ENCODE assay signal across 9 mouse cellular contexts in the genomic region with DNA sequence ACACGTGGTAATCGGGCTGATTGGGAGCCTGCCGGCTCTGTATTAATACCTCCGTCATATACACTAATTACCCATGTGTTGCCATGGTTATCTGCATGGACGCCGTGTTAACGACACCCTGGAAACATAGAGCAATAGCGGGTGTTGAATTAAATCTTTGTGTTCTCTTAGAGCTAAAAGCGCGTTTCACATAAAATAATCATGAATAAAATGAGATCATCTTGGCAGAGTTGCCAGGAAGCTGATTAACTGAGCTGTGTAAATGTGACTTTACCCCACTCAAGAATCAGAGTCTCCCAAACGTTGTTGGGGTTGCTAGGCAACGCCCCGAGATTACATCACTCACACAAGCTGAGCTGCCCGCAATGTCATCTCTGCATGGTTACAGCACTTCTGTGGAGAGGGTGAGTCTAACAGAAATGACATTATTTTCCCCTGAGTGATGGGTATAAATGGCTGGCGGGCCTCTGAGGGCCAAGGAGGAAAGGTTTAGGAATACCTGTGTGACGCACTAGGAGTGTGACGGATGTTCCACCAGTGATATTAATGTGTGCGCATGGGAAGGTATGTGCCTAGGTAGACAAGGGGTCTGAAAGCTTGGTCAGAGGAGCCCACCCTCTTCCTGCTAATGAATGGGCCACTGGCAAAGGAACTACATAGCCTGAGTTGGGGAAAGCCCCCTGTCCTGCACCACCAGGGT. TPM values are rescaled to one million over a fixed set of nuclear protein-coding genes. Genes with fewer than 3 reads are reported as not detected.
A peak's percentile ranks its signal among the peaks of the same experiment; 100 is the strongest.
DNase-seq lines count a peak whose midpoint lies in the region; ATAC-seq and TF ChIP-seq lines count a peak whose summit lies in the region.
"Had no signal": no experiment of that assay in that cellular context is flagged by ENCODE, and none has a peak within 500 bp of the region (broad histone marks: within the 10 kb centered on the region; RNA-seq: fewer than 3 reads in every experiment).

No protein-coding gene starts in this region.

- H3K27ac ChIP-seq in MEL (ENCODE audit: control insufficient read depth, low read depth, low read length), result no peak overlapping the region
- peak overlapping the region; percentile 7 for H3K27ac ChIP-seq in hindbrain, embryonic 12.5 days

- no peak overlapping the region for H3K9ac ChIP-seq in MEL (ENCODE audit: control insufficient read depth, low read depth, low read length, poor library complexity, severe bottlenecking)
- H3K9ac ChIP-seq in hindbrain, embryonic 12.5 days, result no peak overlapping the region

- peak overlapping the region; percentile 7 for H3K4me2 ChIP-seq in hindbrain, embryonic 12.5 days (replicated peaks)

- peak; percentile 19 for DNase-seq in MEL (ENCODE audit: low read depth, low spot score)
- peak; percentile 98 for DNase-seq in brain, embryonic 14.5 days (ENCODE audit: low read depth)
- DNase-seq in frontal cortex, postnatal 25 days (ENCODE audit: low spot score in 2 of 2), result peak; percentile 41 to 69
- DNase-seq in layer of hippocampus, postnatal 10 days (ENCODE audit: low spot score in 2 of 2), result peak; percentile 68 to 73
- DNase-seq in lung, postnatal 25 days (ENCODE audit: low spot score), result peak; percentile 92
- DNase-seq in right cerebral cortex, postnatal 4 days, result peak; percentile 71
- no peak for DNase-seq in thymus, postnatal 25 days

- no peak for TF ChIP-seq POLR2A in MEL (IDR thresholded peaks at IDR 0.05; ENCODE audit: control insufficient read depth in 1 of 2, insufficient read depth in 1 of 2, low read depth in 1 of 2, low read length in 2 of 2, poor library complexity in 1 of 2)
- TF ChIP-seq POLR2A in brain, embryonic 14.5 days (IDR thresholded peaks at IDR 0.05; ENCODE audit: borderline replicate concordance, extremely low read depth, insufficient read depth, insufficient read length, poor library complexity, severe bottlenecking), result no peak

- no peaks in the 10 kb centered on the region for H3K36me3 ChIP-seq in MEL (ENCODE audit: control insufficient read depth in 1 of 2, insufficient read depth in 2 of 2, low read length in 2 of 2)
- H3K36me3 ChIP-seq in hindbrain, embryonic 12.5 days, result no peaks in the 10 kb centered on the region

- no peaks in the 10 kb centered on the region for H3K9me3 ChIP-seq in MEL (replicated peaks; ENCODE audit: insufficient read depth, low read length)
- H3K9me3 ChIP-seq in hindbrain, embryonic 12.5 days (replicated peaks), result no peaks in the 10 kb centered on the region

- 46% methylated on average over 18 of the region's 18 CpGs for WGBS in hindbrain, embryonic 12.5 days

- no peaks in the 10 kb centered on the region for H3K79me2 ChIP-seq in MEL (ENCODE audit: control insufficient read depth, insufficient read depth, low read length, poor library complexity)

- peaks cover 4 to 6% of the 10 kb centered on the region in 2 experiments for H3K27me3 ChIP-seq in MEL (ENCODE audit: control insufficient read depth in 1 of 2, insufficient read depth in 2 of 2, low read length in 2 of 2)
- peaks cover 22% of the 10 kb centered on the region for H3K27me3 ChIP-seq in hindbrain, embryonic 12.5 days

- no peaks in the 10 kb centered on the region for H3K4me1 ChIP-seq in MEL (ENCODE audit: control insufficient read depth in 1 of 2, insufficient read depth in 2 of 2, low read length in 2 of 2)
- peaks cover 23% of the 10 kb centered on the region for H3K4me1 ChIP-seq in hindbrain, embryonic 12.5 days

- no peak for TF ChIP-seq CTCF in MEL (IDR thresholded peaks at IDR 0.05 in 2 of 3, conservative IDR thresholded peaks at IDR 0.05 in 1 of 3; ENCODE audit: control insufficient read depth in 1 of 3, insufficient read depth in 1 of 3, low read depth in 2 of 3, low read length in 3 of 3, poor library complexity in 1 of 3, severe bottlenecking in 1 of 3)
- TF ChIP-seq CTCF in brain, embryonic 14.5 days (IDR thresholded peaks at IDR 0.05; ENCODE audit: borderline replicate concordance, extremely low read depth, insufficient read depth, insufficient read length), result no peak

- no peak for TF ChIP-seq RAD21 in MEL (IDR thresholded peaks at IDR 0.05; ENCODE audit: low read depth, low read length)

- H3K4me3 ChIP-seq in MEL (ENCODE audit: control insufficient read depth in 1 of 2, insufficient read depth in 1 of 2, low read depth in 2 of 2, low read length in 2 of 2), result no peak overlapping the region
- H3K4me3 ChIP-seq in hindbrain, embryonic 12.5 days, result no peak overlapping the region
- H3K4me3 ChIP-seq: erythroblast, embryonic 14.5 days had no signal

- peak; percentile 90 for ATAC-seq in hindbrain, embryonic 12.5 days (ENCODE audit: low FRiP score)

- no peak for TF ChIP-seq EP300 in MEL (IDR thresholded peaks at IDR 0.05; ENCODE audit: low read depth in 1 of 2, low read length in 2 of 2)

TF ChIP-seq in MEL, 35 proteins besides CTCF, POLR2A, EP300 and RAD21:
- TF ChIP-seq ZMIZ1 (IDR thresholded peaks at IDR 0.05; ENCODE audit: low read depth, low read length) (no peak), GATA1 (IDR thresholded peaks at IDR 0.05; ENCODE audit: low read depth, low read length) (no peak)

RNA-seq across cellular contexts. Expression of a gene that starts 58.1 kb away (rescaled TPM):
- total RNA-seq in MEL (2012; rRNA removed), result 67.0 and 78.3 TPM in 2 replicates
- 10 to 100 TPM in 1 of 2 experiments, not detected in 1; 96.9 TPM for polyA plus RNA-seq in MEL (2012; ENCODE audit: insufficient read depth in 1 of 2, insufficient read length in 2 of 2, low read depth in 1 of 2, low replicate concordance in 2 of 2, missing spikeins in 1 of 2)
- polyA plus RNA-seq in brain, embryonic 14.5 days (2012; rRNA removed), result 51.3 and 62.9 TPM in 2 replicates
- 51.4 and 55.3 TPM in 2 replicates for polyA plus RNA-seq in hindbrain, embryonic 12.5 days (2016; fragmentation: Nextera tagmentation; extraction: Ambion mirVana)
- total RNA-seq in layer of hippocampus, postnatal 10 days (2021), result 10 to 100 TPM; 42.8 to 44.2 TPM
